Mouse (Mus musculus) erythroblast, embryonic 14.5 days (primary cell): ENCODE measurements around the gene Runx2.

Experiments
- GATA1 ChIP-seq: IDR thresholded peaks from 2 replicates; pipeline ENCODE4 v1.6.1; 2012; ENCODE audit warnings: low read length, inconsistent platforms, mixed read lengths
- TAL1 ChIP-seq: IDR thresholded peaks from 3 replicates; pipeline ENCODE4 v1.6.1; 2012; ENCODE audit warnings: low read length, inconsistent platforms, mixed read lengths

DNA sequence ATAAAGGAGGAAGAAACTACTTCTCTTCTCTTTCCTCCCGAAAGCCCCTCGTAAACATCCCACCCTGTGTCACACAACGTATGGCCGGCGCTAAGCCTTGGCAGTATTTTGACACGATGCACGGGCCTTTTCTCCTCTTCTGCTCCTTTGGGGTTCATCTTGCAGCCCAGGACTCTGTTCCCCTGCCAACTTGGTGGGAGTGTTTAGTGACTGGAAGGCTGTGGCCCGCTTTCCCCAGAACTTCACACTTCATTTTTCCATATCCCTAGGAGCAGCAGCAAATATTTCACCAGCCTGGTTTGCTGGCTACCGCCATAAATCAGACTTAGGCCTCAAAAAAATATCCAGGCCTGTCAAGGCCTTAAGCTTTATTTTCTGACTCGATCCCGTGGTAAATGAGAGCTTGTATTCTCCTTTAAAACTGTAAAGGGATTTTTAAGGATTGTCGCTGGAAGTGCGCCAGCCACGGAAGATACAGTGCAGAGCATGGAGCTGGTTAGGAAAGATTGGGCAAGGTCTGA lies 249.2 kb downstream of the Runx2 start:
- TF ChIP-seq GATA1 = no peak
- TF ChIP-seq TAL1 = no peak
